Mouse (Mus musculus): ENCODE measurements around the gene Gm5150.
"Not testable (repeated sequence)": the region's sequence is repeated elsewhere in the genome, so short reads cannot be mapped to it uniquely, and the experiment has no call there.

The Gm5150 gene

DNA sequence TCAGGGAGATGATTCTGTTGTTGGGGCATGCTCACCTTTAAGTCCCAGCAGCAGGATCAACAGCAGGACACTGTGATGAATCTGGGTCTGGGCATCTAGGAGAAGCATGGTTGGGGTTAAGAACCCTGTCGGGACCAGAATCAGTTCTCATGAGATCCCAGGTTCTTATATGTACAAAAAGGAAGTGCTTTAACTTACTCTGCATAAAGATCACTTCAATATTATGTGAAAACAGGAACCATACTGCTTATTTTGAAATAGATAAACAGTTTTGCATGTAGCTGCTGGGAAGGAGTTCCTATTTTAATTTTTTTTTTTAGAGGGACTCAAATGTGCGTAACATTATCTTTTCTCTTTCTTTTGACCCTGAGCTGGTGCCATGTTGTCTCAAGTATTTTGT lies at the start of gene Gm5150:
TSS of gene Gm5150 (minus strand) at position 223 of the 400 bp plus-strand sequence.
- DNase-seq = no peak

DNA sequence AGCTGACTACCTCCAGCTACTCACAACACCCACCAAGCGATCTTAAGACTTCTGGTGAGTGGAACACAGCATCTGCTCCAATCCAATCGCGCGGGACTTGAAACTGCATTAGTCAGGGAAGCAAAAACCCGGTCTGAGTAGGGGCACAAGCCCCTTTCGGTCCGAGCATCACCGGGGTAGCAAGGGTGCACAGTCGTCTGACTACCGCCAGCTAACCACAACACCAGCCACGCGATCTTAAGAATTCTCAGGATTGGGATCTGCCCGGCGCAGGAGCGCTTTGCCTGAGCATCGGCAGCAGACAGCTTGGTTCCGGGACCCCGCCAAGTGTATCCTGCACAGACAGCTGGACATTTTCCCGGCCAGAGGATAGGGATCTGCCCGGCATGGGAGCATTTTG lies 45.5 kb upstream of the Gm5150 start:
- not testable (repeated sequence) for DNase-seq

DNA sequence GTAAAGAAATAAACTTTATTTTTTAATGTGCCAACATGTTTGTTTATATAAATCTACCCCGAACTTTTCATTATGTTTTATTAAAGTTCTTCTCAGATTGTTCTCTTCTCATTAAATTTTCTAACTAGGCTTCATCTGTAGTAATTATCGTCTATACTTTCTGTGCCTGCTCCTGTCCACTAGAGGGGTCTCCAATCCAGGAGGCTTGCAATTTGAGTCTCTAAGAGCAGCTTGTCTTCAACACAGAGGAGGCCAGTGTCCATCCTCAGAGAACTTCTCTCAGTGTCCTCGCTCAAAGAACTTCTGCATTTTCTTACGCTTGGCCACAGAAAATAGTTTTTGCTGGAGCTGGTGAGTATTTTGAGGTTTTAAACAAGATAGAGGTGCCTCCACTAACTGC lies 41.1 kb upstream of the Gm5150 start:
- DNase-seq = no peak

DNA sequence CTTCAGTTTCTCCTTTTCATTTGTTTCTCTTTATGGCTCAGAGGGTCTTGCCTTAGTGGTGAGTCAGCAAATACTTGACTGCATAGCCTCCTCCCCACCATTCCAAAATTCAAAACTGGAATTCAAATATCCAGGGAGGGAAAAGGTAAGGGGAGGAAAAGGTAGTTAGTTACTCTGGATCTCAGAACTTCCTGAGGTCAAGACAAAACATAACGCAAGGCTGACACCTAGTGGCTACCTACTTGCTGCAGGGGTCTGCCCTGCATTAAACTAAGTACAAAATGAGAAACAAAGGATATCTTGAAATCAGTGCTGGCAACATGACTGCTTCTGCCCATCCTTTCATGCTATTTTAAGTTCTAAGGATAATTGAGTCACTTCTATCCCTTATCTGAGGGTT lies 37.1 kb upstream of the Gm5150 start:
- DNase-seq = peak; percentile 4

DNA sequence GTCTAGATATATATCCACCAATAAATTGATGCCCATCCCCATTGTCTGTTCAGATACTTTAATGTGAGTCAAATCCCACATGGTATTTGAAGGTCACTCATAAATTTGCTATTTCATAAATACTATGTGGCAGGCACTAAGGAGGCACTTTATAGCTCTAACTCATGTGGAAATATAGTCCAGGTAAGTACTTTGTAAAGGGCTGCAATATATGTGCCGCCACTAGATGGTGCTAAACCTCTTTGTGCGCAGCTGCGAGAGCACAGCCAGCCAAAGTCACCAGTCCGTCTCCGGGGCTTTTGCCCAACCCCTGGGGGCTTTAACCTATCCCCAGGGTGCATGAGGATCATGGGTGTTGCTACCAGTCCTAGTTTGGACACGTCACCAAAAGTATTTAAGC lies 18.8 kb upstream of the Gm5150 start:
- peak; percentile 15 for DNase-seq

DNA sequence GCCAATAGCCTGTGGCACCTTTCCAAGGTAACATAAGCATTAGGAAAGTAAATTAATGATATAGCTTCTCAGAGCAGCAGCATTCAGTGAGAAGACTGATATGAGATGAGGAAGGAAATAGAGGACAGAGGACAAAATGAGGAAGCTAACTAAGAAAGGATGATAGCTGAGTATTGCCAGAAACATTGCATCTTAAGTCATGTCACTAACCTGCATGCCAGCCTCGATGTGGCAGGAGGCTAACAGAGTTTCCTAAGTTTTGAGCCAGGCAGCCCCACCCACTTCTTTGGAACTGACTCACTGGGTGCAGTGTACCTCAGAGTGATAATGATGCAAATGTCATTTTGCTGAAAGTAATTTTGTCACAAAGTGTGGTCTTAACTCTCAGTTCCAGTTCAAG lies 16.0 kb upstream of the Gm5150 start:
- no peak for DNase-seq

DNA sequence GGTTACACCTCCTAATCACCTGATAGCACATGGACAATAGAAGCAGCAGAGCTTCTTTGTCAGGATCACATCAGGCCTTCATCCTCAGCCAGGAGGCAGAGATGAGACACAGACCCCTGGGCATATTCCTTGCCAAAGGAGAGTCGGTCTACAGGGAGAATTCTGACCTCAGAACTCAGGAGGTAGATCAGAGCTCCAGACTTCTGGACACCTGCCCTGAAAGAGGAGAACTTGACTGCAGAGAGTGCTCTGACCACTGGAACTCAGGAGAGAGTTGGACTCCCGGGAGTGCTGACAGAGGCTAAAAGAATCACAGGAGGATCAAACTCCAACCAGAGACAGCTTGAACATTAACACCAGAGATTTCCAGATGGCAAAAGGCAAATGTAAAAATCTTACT lies 8.2 kb upstream of the Gm5150 start:
- DNase-seq = not testable (repeated sequence)

DNA sequence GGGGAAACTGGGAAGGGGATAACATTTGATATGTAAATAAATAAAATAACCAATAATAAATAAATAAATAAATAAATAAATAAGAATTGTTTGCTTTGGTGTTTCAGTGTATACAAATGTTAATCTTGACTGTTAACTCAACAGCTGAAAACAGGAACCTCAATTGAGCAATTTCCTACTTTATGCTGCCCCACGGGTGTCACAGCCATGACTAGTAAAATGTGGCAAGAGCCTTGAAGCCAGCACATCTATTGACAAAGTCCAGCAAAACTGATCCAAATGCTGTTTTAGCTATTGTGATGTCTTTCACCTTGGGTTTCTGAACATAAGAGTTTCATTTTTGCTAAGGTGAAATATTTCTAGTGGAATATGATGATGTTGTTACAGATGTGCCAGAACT lies 1.6 kb upstream of the Gm5150 start:
- DNase-seq = no peak

DNA sequence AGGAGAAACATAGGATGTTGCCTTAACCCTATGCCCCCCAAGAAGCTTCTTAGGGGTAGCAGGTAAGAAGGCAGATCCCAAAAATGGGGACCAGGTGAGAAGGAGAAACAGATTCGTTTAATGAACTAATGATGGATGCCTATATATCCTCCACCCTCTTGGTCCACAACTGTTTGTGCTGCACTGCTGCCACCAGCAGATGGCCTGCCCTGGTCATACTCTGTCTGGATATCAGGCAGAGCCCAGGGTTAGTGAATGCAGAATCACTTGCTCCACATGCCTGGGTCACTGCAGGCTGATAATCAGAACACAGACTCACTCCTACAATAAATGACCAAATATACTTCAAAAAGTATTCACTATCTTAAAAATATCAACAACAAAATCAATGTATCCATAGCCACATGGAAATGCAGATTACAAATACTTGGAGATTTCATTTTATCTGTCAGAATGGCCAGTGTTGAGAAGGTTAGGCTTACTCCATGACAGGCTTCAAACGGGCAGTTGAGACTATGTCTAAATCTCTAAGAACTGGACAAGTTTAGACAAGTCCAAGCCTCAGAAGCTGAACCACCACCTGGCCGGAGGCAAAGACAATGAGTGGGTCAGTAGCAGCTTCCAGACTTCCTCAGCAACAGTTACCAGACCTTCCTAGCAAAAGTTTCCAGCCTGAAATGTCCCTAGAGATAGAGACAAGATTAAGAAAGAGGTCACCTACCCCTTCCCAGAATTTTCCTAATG lies 2.2 kb downstream of the Gm5150 start:
- DNase-seq = no peak

DNA sequence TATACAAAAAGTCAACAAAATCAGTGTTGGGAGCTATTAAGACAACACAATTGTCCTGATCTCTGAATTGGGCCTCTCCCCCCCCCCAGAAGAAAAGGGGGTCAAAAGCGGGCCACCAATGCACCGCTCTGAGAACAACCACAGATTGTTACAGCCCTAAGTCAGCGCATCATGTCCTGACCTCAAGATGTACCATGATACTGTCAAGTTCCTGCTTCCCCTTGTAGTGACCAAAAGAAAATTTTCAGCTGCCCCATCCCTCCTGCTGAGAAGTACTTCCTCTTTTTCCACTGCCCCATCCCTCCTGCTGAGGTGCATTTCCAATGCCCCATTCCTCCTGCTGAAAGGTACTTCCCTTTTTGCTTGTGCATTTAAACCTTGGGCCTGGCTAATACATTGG lies 6.8 kb downstream of the Gm5150 start:
- DNase-seq = not testable (repeated sequence)

DNA sequence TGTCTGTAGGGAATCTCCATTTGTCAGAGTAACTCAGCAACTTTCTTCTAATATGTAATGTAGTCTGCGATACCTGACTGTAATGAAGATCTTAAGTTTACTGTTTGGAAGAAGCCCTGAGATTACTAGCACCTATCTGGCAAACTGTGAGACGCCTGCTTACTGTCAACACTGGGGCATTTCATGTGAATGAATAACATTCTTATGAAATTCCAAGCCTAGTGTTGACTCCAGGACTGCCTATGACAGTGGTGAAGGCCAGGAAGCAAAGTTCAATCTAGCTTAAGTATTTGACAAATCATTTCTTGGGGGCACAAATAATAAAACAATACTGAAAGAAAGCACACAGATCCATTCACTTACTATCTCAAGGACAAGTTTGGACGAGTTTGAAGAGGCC lies 24.0 kb downstream of the Gm5150 start:
- DNase-seq = no peak

DNA sequence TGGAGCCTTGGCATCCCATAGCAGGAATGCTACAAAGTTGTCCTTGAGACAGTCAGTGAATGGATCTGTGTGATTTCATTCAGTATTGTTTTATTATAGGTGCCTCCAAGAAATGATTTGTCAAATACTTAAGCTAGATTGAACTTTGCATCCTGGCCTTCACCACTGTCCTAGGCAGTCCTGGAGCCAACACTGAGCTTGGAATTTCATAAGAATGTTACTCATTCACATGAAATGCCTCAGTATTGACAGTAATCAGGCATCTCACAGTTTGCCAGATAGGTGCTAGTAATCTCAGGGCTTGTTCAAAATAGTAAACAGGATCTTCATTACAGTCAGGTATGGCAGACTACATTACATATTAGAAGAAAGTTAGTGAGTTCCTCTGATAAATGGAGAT lies 49.3 kb downstream of the Gm5150 start:
- DNase-seq = no peak

Measured in right cerebral cortex, postnatal 25 days (tissue).